Mouse (Mus musculus): ENCODE data around the gene Rpl41.
A peak's percentile ranks its signal among the peaks of the same experiment; 100 is the strongest.

Rpl41 gene

GRCm38 (mm10) chr10:128548947-128549681, at the start of gene Rpl41:
Gene Rpl41 (minus strand): TSS chr10:128549305.
- DNase-seq (ENCODE audit: low spot score), result peak; percentile 87

- no peak for DNase-seq (ENCODE audit: low spot score)
Observed at GRCm38 (mm10) chr10:128598476-128598875, 49.4 kb upstream of the Rpl41 start.

DNA sequence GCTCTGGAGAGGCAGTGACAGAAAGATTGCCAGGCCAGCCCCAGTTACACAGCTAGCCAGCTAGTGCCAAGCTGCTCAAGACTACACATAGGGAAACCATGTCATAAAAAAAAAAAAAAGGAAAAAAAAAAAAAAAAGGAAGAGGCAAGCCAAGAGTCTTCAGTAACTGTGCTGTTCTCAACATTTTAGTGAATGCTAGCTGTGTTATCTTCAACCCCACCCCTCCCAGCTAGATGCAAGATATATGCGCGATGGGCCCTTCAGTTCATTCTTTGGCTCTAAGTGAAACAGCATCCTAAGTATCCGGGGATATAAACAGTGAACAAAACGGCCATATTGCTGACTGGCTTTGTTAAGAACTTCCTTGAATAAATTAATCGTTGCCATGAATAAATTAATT, 43.7 kb upstream of the Rpl41 start:
- no peak for DNase-seq (ENCODE audit: low spot score)

- no peak for DNase-seq (ENCODE audit: low spot score)
Observed at GRCm38 (mm10) chr10:128591436-128591835, 42.3 kb upstream of the Rpl41 start.

DNA sequence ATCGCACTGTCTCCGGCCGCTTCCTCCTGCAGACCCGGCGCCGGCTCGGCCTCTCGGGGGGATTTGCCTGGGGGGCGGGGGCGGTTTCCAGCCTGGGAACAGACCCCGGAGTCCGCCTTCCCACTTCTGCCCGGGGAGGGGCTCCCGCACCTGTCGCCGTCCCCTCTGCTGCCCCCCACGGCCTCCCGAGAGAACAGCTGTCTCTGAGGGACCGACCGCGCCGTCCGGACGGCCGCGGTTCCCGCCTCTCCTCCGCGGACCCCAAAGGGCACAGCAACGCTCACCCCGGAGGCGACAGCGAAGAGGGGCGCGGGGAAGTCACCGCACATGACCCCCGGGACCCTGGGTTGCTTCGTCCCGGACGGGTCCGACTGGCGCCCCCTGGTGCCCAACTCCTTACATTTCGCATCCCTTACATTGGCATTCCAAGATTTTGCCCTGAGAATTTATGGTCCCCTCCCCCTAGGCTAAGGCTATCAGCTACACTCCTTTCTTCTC, 41.1 kb upstream of the Rpl41 start:
- peak; percentile 25 for DNase-seq (ENCODE audit: low spot score)

DNA sequence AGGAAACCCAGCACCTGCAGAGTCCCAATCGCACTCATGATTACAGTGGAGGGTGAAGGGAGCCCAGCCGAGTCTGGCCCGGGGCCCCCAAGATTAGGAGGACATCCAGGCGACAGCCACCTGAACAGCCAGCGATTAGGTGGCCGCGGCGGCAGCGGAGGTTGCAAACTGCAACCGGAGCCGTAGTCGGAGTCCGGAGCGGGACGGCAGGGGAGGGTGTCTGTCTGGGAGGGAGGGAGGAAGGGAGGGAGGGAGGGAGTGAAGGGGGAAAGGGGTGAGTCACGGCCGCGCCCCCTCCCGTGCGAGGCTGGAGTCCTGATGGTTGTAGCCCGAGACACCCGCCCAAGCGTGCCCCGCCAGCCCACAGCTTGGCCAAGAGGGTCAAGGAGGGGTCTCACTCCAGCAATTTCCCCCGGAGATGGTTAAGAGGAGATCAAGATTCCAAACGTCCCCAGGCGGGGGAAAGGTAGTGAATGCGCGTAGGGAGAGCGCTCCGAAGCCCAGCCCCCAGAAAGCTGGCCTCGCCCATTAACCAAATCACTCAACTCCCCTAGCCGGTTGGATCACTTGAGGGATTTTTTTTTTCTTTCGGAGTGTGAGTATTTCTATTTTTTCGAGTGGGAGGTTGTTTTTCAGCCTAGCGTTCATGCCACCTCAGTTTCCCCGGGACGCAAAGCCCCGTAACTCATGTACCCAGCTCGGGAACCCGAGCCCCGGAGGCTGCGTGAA, 40.5 kb upstream of the Rpl41 start, which contains the start of gene Erbb3:
Erbb3 (minus strand) TSS at position 189 of the 729 bp plus-strand sequence.
- DNase-seq (ENCODE audit: low spot score), result peak; percentile 9

- DNase-seq (ENCODE audit: low spot score), result no peak
Observed at GRCm38 (mm10) chr10:128588775-128589463, 39.8 kb upstream of the Rpl41 start.

DNA sequence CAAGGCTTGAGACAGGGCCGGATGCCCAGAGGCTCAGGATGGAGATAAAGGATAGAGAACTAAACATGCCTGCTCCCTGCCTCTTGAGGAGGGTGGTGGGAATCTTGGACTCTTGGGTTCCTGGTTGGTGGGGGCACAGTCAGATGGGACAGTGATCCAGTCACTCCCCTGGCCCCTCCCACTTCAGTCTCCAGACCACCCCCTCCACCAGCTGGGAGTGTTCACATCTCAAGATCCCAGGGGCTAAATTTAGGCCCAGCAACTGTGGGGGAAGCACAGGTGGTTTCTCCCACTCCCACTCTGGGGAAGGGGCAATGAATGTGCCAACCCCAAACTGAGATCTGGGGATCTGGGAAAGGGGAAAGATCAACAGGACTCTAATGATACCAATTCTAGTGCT, 39.0 kb upstream of the Rpl41 start:
- no peak for DNase-seq (ENCODE audit: low spot score)

DNA sequence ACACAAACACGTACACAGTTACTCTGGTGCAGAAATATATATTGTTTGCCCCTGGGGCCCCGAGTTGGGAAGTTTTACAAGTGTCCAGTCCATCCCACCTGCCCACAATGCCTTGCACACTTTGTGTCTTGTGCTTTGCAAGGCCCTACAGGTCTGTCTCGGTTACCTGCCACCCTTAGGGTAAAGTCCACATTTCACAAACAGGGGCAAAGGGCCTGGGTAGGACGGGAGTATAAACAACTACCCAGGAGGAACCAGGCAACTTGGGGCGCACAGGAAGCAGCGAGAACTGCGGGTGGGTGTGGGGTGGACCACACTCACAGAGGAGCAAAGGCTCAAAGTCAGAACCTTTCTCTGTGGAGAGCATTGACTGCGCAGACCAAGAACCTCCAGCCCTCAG, 38.6 kb upstream of the Rpl41 start:
- no peak for DNase-seq (ENCODE audit: low spot score)

DNA sequence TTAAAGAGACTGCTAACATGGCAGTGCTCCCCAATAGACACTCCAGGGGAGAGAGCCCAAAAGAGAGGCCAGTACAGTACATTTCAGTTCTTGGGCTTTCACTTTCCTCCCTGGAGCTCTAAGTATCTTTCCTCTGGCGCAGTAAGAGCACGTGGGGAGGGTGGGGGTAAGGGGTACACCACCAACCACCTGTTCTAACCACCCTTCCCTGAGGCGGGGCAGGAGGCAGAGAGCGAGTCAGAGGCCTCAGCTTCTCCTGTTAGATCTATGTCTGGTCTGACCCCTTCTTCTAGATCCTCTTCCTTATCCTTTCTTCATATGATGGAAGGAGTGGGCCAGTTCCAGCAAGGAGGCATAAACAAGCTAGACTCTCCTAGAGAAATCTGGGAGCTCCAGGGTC, 38.0 kb upstream of the Rpl41 start:
- DNase-seq (ENCODE audit: low spot score), result no peak

DNA sequence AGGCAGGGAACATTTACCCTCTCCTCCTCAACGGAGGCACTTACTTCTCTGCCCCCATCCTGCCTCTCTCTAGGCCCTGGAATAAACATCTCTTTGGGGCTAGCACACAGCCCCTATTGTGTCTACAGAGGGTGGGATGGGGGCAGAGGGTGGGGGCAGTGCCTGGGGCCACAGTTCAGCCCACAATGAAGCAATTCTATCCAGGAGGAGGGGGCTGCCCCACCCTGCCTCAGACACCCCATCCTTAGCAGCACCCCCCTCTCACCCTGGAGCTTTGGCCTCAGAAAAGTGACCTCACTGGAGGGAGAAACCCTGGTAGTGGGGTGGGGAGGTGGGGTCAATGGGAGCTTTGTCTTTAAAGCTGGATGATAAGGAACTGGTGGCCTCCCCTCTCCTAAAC, 37.4 kb upstream of the Rpl41 start:
- DNase-seq (ENCODE audit: low spot score), result no peak

GRCm38 (mm10) chr10:128584386-128584785, 35.3 kb upstream of the Rpl41 start:
- DNase-seq (ENCODE audit: low spot score), result no peak

DNA sequence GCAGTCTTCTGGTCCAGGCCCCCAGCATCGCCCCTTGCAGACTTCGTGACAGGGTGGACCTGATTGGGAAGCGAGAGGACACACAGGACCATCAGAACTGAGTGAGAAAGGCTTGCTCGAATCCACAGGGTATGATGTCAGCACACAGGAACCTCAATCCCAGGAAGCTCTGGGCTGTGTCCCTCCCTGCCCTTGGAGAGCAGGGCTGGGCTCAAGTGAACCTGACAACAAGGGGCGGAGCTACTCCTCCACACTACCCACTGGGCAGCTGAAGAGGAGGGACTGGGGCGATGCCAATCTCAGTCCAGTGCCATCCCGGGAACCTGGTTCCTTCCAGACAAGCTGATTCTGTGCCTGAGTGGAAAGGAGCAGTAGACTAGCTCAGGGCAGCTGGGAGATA, 34.5 kb upstream of the Rpl41 start:
- DNase-seq (ENCODE audit: low spot score), result no peak

- DNase-seq (ENCODE audit: low spot score), result no peak
Observed at GRCm38 (mm10) chr10:128579731-128580130, 30.6 kb upstream of the Rpl41 start.

- no peak for DNase-seq (ENCODE audit: low spot score)
Observed at GRCm38 (mm10) chr10:128579298-128579697, 30.2 kb upstream of the Rpl41 start.

- DNase-seq (ENCODE audit: low spot score), result no peak
Observed at GRCm38 (mm10) chr10:128578330-128578729, 29.2 kb upstream of the Rpl41 start.

- no peak for DNase-seq (ENCODE audit: low spot score)
Observed at GRCm38 (mm10) chr10:128575063-128575462, 26.0 kb upstream of the Rpl41 start.

GRCm38 (mm10) chr10:128565788-128566531, 16.9 kb upstream of the Rpl41 start, which contains the start of gene Pa2g4:
Gene Pa2g4 (minus strand): TSS chr10:128565987.
- DNase-seq (ENCODE audit: low spot score), result peak; percentile 96

- no peak for DNase-seq (ENCODE audit: low spot score)
Observed at GRCm38 (mm10) chr10:128565206-128565787, 16.2 kb upstream of the Rpl41 start.

- no peak for DNase-seq (ENCODE audit: low spot score)
Observed at GRCm38 (mm10) chr10:128563544-128563943, 14.4 kb upstream of the Rpl41 start.

DNA sequence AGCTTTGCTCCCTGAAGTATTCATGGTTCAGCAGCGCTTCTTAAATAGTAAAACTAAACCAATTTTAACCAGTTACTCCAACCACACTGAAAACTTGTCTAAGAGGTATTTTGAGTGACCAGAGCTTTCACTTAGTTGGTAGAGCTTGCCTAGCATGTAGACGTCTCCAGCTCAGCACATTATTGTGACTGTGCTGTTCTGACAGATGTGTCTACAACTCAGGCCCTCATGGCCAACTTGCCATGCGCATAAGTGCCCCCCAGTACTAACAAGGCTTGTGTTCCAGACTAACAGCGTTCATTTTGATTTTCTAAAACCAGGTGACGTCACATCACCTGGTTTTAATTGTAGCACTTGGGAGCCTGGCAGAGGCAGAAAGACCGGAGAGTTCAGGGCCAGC, 7.9 kb upstream of the Rpl41 start:
- no peak for DNase-seq (ENCODE audit: low spot score)

GRCm38 (mm10) chr10:128556286-128556685, 7.2 kb upstream of the Rpl41 start:
- no peak for DNase-seq (ENCODE audit: low spot score)

Data from spleen, adult 12 weeks (tissue).